Mouse (Mus musculus) heart, embryonic 16.5 days (tissue): ENCODE results near the gene Gm11034. TPM values are rescaled to one million over a fixed set of nuclear protein-coding genes. Genes with fewer than 3 reads are reported as not detected.

Experiments used
- ATAC-seq: fragments of 200-750 bp; cut with Nextera tagmentation; replicated peaks from 2 replicates; pipeline ENCODE4 v1.8.0; 2017; ENCODE audit warnings: moderate number of reproducible peaks; ENCODE audit not compliant: insufficient read depth, low FRiP score; ENCODE audit errors: extremely low read depth
- H3K27ac ChIP-seq: fragments of 300-500 bp; sonication (generic); 2 replicates; pipeline ENCODE4 v1.5.1; 2014; ENCODE audit warnings: mild to moderate bottlenecking, low read length, control low read depth, moderate library complexity
- H3K27me3 ChIP-seq: fragments of 300-500 bp; sonication (generic); 2 replicates; pipeline ENCODE4 v1.6.1; 2014; ENCODE audit warnings: low read length, mixed read lengths; ENCODE audit not compliant: control insufficient read depth, insufficient read depth
- H3K36me3 ChIP-seq: fragments of 300-500 bp; sonication (generic); 2 replicates; pipeline ENCODE4 v1.6.1; 2014; ENCODE audit not compliant: control insufficient read depth, insufficient read depth
- H3K4me1 ChIP-seq: fragments of 300-500 bp; sonication (generic); 2 replicates; pipeline ENCODE4 v1.6.1; 2014; ENCODE audit warnings: low read length, mixed read lengths; ENCODE audit not compliant: control insufficient read depth, insufficient read depth
- H3K4me2 ChIP-seq: fragments of 300-500 bp; sonication (generic); 2 replicates; pipeline ENCODE4 v1.6.1; 2014; ENCODE audit warnings: low read depth, mild to moderate bottlenecking, control low read depth, low read length
- H3K4me3 ChIP-seq: fragments of 300-500 bp; sonication (generic); 2 replicates; pipeline ENCODE4 v1.5.1; 2014; ENCODE audit warnings: mild to moderate bottlenecking, control low read depth, low read length
- H3K9ac ChIP-seq: fragments of 300-500 bp; sonication (generic); 2 replicates; pipeline ENCODE4 v1.6.1; 2014; ENCODE audit warnings: low read length, control low read depth
- H3K9me3 ChIP-seq: fragments of 300-500 bp; sonication (generic); replicated peaks from 2 replicates; pipeline ENCODE4 v1.6.1; 2016; ENCODE audit warnings: low read length; ENCODE audit not compliant: control insufficient read depth
- WGBS: fragments of 180-500 bp; shearing (Covaris S2); extraction: QIAGEN DNeasy Blood & Tissue Kit; methylation state at CpG from one replicate; pipeline ENCODE4 v1.1.7; 2014; 5-methylcytosine and 5-hydroxymethylcytosine counted together
- polyA plus RNA-seq: library from polyadenylated mRNA; unstranded; fragments of >200 nt; fragmentation: Nextera tagmentation; extraction: Ambion mirVana; gene quantifications from 2 replicates; pipeline ENCODE4 v1.2.1, GENCODE M21; 2015

Gene Gm11034
- polyA plus RNA-seq, 1 experiment from 2014 or later: not detected

DNA sequence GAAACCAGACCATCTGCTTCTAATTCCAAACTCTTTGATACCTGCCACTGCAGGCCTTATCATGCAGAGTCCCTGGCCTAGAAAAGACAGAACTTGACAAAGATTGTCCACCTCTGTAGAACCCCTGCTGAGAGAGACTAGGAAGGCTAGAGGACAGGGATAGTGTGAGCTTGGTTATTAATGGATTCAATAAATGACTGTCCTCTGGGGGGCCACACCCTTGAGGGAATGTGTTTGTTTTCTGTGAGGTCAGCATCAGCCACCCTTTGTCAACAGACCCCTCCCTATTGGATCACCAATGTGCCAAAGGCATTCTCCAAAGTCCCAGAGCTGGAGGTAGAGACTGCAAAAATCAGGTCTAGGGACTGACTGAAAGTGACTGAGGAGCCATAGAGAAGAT, 21.4 kb downstream of the Gm11034 start:
- no peak for ATAC-seq

GRCm38 (mm10) chr8:72190215-72190539, 23.3 kb downstream of the Gm11034 start:
- H3K27me3 ChIP-seq: no peaks in the 10 kb centered on the region
- H3K4me3 ChIP-seq: no peak overlapping the region
- H3K27ac ChIP-seq: no peak overlapping the region
- no peak overlapping the region for H3K4me2 ChIP-seq
- H3K4me1 ChIP-seq: no peaks in the 10 kb centered on the region
- H3K9ac ChIP-seq: no peak overlapping the region
- no peaks in the 10 kb centered on the region for H3K36me3 ChIP-seq
- no peaks in the 10 kb centered on the region for H3K9me3 ChIP-seq
- no peak for ATAC-seq
- 70% methylated on average over 2 of the region's 2 CpGs for WGBS

More for the DNA sequence above, 21.4 kb downstream of the Gm11034 start:
- H3K36me3 ChIP-seq: no peaks in the 10 kb centered on the region
- H3K27me3 ChIP-seq: no peaks in the 10 kb centered on the region
- no peak overlapping the region for H3K9ac ChIP-seq
- no peak overlapping the region for H3K4me3 ChIP-seq
- H3K9me3 ChIP-seq: no peaks in the 10 kb centered on the region
- H3K4me1 ChIP-seq: no peaks in the 10 kb centered on the region
- no peak overlapping the region for H3K4me2 ChIP-seq
- H3K27ac ChIP-seq: no peak overlapping the region

- Histone ChIP-seq H3K4me1 (no peaks in the 10 kb centered on the region), H3K36me3 (no peaks in the 10 kb centered on the region), H3K4me3 (peak within 1 kb of the TSS; percentile 31), H3K9ac (peak within 1 kb of the TSS; percentile 19), H3K27me3 (no peaks in the 10 kb centered on the region), H3K4me2 (no peak within 1 kb of the TSS), H3K9me3 (no peaks in the 10 kb centered on the region), H3K27ac (no peak within 1 kb of the TSS)
- ATAC-seq: no peak
- 56% methylated on average over 12 of the region's 12 CpGs for WGBS
Observed at GRCm38 (mm10) chr8:72189417-72190214, 23.8 kb downstream of the Gm11034 start, which contains the start of gene Hsh2d. Gene Hsh2d, plus strand, starts transcription at chr8:72189638.

- Histone ChIP-seq H3K4me1 (no peaks in the 10 kb centered on the region), H3K4me2 (no peak overlapping the region)
- 79% methylated on average over 2 of the region's 2 CpGs for WGBS
Observed at GRCm38 (mm10) chr8:72187793-72188331, 25.6 kb downstream of the Gm11034 start.

GRCm38 (mm10) chr8:72183554-72184202, 29.8 kb downstream of the Gm11034 start:
- H3K9me3 ChIP-seq: no peaks in the 10 kb centered on the region
- H3K27ac ChIP-seq: no peak overlapping the region
- H3K4me3 ChIP-seq: no peak overlapping the region
- H3K9ac ChIP-seq: no peak overlapping the region
- H3K27me3 ChIP-seq: no peaks in the 10 kb centered on the region
- no peak overlapping the region for H3K4me2 ChIP-seq
- no peak for ATAC-seq
- H3K36me3 ChIP-seq: peaks cover 12% of the 10 kb centered on the region
- H3K4me1 ChIP-seq: no peaks in the 10 kb centered on the region
- WGBS: 80% methylated on average over 2 of the region's 2 CpGs

More at GRCm38 (mm10) chr8:72187793-72188331, 25.6 kb downstream of the Gm11034 start:
- Histone ChIP-seq H3K36me3 (no peaks in the 10 kb centered on the region), H3K9me3 (no peaks in the 10 kb centered on the region), H3K9ac (no peak overlapping the region), H3K27me3 (no peaks in the 10 kb centered on the region), H3K27ac (no peak overlapping the region), H3K4me3 (no peak overlapping the region)
- ATAC-seq: no peak

DNA sequence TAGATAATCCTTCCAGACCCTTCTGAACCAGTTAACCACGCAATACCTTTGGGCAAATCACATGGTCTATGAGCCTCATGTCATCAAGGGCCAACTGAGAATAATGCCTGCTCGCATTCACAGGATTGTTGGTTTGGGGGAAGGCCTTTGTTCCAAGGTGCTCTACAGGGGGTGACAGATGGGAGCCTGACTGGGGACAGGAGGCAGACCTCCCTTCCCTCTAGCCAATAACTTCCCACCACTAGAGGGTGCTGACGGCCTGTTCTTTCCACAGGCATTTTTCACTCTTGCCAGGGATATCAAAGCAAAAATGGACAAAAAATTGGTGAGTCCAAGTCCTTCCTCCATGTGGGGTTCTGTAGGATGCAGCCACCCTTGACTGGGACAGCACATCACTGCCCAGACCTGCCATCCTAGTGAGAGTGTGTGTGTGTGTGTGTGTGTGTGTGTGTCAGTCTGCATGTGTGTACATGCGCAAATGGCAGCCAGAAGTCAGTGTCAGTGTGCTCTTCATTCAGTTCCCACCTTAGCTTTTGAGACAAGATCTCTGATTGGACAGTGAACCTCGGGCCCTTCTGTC, 36.0 kb downstream of the Gm11034 start:
- H3K9me3 ChIP-seq: no peaks in the 10 kb centered on the region
- ATAC-seq: 0 out of 2 replicates have a peak, but pooled peaks have one; percentile 32
- no peak overlapping the region for H3K4me3 ChIP-seq
- H3K27me3 ChIP-seq: no peaks in the 10 kb centered on the region
- H3K4me1 ChIP-seq: no peaks in the 10 kb centered on the region
- H3K9ac ChIP-seq: no peak overlapping the region
- H3K36me3 ChIP-seq: peaks cover 58% of the 10 kb centered on the region
- 60% methylated on average over 5 of the region's 5 CpGs for WGBS
- H3K27ac ChIP-seq: no peak overlapping the region
- no peak overlapping the region for H3K4me2 ChIP-seq

- Histone ChIP-seq H3K9ac (no peak overlapping the region), H3K9me3 (no peaks in the 10 kb centered on the region), H3K27me3 (no peaks in the 10 kb centered on the region), H3K27ac (no peak overlapping the region), H3K36me3 (peaks cover 59% of the 10 kb centered on the region), H3K4me2 (no peak overlapping the region), H3K4me3 (no peak overlapping the region), H3K4me1 (no peaks in the 10 kb centered on the region)
- no peak for ATAC-seq
- WGBS: 67% methylated on average over 3 of the region's 3 CpGs
Observed at GRCm38 (mm10) chr8:72169681-72170249, 43.7 kb downstream of the Gm11034 start.

- H3K9ac ChIP-seq: no peak overlapping the region
- H3K4me2 ChIP-seq: no peak overlapping the region
- WGBS: 82% methylated on average over 3 of the region's 3 CpGs
- H3K4me3 ChIP-seq: no peak overlapping the region
- no peak overlapping the region for H3K27ac ChIP-seq
- ATAC-seq: no peak
- no peaks in the 10 kb centered on the region for H3K9me3 ChIP-seq
- no peaks in the 10 kb centered on the region for H3K27me3 ChIP-seq
- H3K36me3 ChIP-seq: peaks cover 59% of the 10 kb centered on the region
- H3K4me1 ChIP-seq: no peaks in the 10 kb centered on the region
Observed at GRCm38 (mm10) chr8:72169098-72169668, 44.3 kb downstream of the Gm11034 start.
